Mouse (Mus musculus) lung, adult 18-20 months (tissue): ENCODE results near the gene Mier2.
A peak's percentile ranks its signal among the peaks of the same experiment; 100 is the strongest.

Experiments
- DNase-seq, 2 experiments: peaks; one replicate each; pipeline ENCODE4 v3.0.0; 2022; ENCODE audit warnings: mixed read lengths in 2 of 2

Mier2 gene

GRCm38 (mm10) chr10:79554330-79555237 lies at the start of gene Mier2:
Gene Mier2 (minus strand): TSS chr10:79555199.
- DNase-seq, result peak; percentile 78 to 79

GRCm38 (mm10) chr10:79597936-79598230 lies 42.9 kb upstream of the Mier2 start:
- DNase-seq, result no peak

- DNase-seq, result no peak
Observed at GRCm38 (mm10) chr10:79597051-79597935, 42.3 kb upstream of the Mier2 start.

GRCm38 (mm10) chr10:79595590-79595929 lies 40.6 kb upstream of the Mier2 start:
- DNase-seq, result no peak

- DNase-seq, result peak; percentile 26 to 34
Observed at GRCm38 (mm10) chr10:79594872-79595589, 40.0 kb upstream of the Mier2 start.

GRCm38 (mm10) chr10:79594111-79594510 lies 39.1 kb upstream of the Mier2 start:
- no peak for DNase-seq

GRCm38 (mm10) chr10:79590702-79591101 lies 35.7 kb upstream of the Mier2 start:
- no peak for DNase-seq

- no peak for DNase-seq
Observed at GRCm38 (mm10) chr10:79587752-79588126, 32.7 kb upstream of the Mier2 start.

GRCm38 (mm10) chr10:79587061-79587751 lies 32.2 kb upstream of the Mier2 start, which contains the start of gene Theg:
Gene Theg (minus strand): TSS chr10:79587331.
- DNase-seq, result no peak

- no peak for DNase-seq
Observed at GRCm38 (mm10) chr10:79586243-79586642, 31.2 kb upstream of the Mier2 start.

- DNase-seq, result no peak
Observed at GRCm38 (mm10) chr10:79585723-79586122, 30.7 kb upstream of the Mier2 start.

GRCm38 (mm10) chr10:79585136-79585535 lies 30.1 kb upstream of the Mier2 start:
- DNase-seq, result no peak

GRCm38 (mm10) chr10:79584426-79584825 lies 29.4 kb upstream of the Mier2 start:
- DNase-seq, result no peak

GRCm38 (mm10) chr10:79584021-79584420 lies 29.0 kb upstream of the Mier2 start:
- DNase-seq, result no peak

- DNase-seq, result no peak
Observed at GRCm38 (mm10) chr10:79581501-79581900, 26.5 kb upstream of the Mier2 start.

GRCm38 (mm10) chr10:79580811-79581210 lies 25.8 kb upstream of the Mier2 start:
- no peak for DNase-seq

GRCm38 (mm10) chr10:79580356-79580755 lies 25.4 kb upstream of the Mier2 start:
- no peak for DNase-seq

- DNase-seq, result no peak
Observed at GRCm38 (mm10) chr10:79579781-79580180, 24.8 kb upstream of the Mier2 start.

- no peak for DNase-seq
Observed at GRCm38 (mm10) chr10:79578891-79579290, 23.9 kb upstream of the Mier2 start.

GRCm38 (mm10) chr10:79578276-79578675 lies 23.3 kb upstream of the Mier2 start:
- no peak for DNase-seq

- no peak for DNase-seq
Observed at GRCm38 (mm10) chr10:79577376-79577775, 22.4 kb upstream of the Mier2 start.

GRCm38 (mm10) chr10:79575754-79576153 lies 20.8 kb upstream of the Mier2 start:
- DNase-seq, result no peak

GRCm38 (mm10) chr10:79574796-79575195 lies 19.8 kb upstream of the Mier2 start:
- DNase-seq, result no peak
